Mouse (Mus musculus): ENCODE data around the gene Mlxip. TPM values are rescaled to one million over a fixed set of nuclear protein-coding genes. Genes with fewer than 3 reads are reported as not detected.

Gene Mlxip
- polyA plus RNA-seq, 1 experiment from 2014 or later: 17.8 TPM

DNA sequence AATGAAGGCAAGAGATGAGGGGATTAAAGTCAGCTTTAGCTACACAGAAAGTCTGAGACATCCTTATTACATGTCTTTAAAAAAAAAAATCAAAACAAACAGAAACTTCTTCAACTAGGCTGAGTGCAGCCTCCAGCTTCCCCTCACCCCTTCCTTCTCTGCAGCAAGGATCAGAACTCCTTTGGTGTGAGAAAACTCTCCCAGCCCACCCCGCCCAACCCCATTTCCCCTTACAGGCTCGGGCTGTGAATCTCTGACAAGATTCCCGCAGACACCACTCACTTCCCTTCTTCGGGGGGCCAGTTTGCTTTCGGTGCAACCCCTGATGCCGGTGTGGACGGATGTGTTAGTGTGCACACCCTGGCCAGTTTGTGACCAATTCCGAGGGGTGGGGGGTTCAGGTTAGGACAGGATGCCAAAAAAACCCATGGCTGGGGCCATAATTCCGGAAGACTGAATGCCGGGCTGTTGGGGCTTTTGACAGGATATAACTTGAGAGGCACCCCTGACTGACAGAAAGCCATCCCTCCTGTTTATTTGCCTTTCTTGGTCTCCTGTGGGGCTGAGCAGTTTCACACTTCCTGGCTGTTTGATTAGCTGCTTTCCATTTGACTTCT lies 76.3 kb downstream of the Mlxip start:
- peak overlapping the region; percentile 49 for H3K4me2 ChIP-seq (replicated peaks; ENCODE audit: low read depth)
- WGBS: 16% methylated on average over 10 of the region's 10 CpGs
- H3K4me1 ChIP-seq (replicated peaks; ENCODE audit: control insufficient read depth, insufficient read depth, low read length): no peaks in the 10 kb centered on the region
- ATAC-seq: no peak
- H3K9ac ChIP-seq (ENCODE audit: low read depth, low read length): no peak overlapping the region
- no peak overlapping the region for H3K27ac ChIP-seq (ENCODE audit: low read depth, low read length)
- no peak for TF ChIP-seq CTCF (IDR thresholded peaks at IDR 0.05; ENCODE audit: low read depth)
- H3K27me3 ChIP-seq (replicated peaks; ENCODE audit: control insufficient read depth, insufficient read depth, low read length): no peaks in the 10 kb centered on the region
- H3K9me3 ChIP-seq (ENCODE audit: control insufficient read depth): no peaks in the 10 kb centered on the region
- H3K36me3 ChIP-seq (ENCODE audit: control insufficient read depth, insufficient read depth): no peaks in the 10 kb centered on the region
- no peak overlapping the region for H3K4me3 ChIP-seq (ENCODE audit: low read depth, low read length)

DNA sequence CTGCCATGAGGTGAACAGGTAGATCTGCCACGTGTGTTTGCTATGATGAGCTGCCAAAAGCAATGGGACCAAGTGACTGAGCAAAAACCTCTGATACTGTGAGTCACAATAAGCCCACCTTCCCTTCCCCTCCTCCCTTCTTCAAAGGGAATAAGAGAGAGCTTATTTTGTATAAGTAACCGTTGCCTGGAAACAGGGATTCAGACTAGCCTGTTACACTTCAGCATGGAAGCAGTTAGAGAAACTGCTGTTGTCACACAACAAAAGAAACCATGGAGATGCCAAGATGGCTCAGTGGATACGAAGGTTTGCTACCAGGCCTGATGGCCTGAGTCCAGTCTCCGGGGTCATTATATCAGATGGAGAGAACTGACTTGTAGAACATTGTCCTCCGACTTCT lies 79.2 kb downstream of the Mlxip start:
- H3K9me3 ChIP-seq (ENCODE audit: control insufficient read depth): no peaks in the 10 kb centered on the region
- no peak overlapping the region for H3K9ac ChIP-seq (ENCODE audit: low read depth, low read length)
- no peak for TF ChIP-seq CTCF (IDR thresholded peaks at IDR 0.05; ENCODE audit: low read depth)
- 80% methylated on average over 5 of the region's 5 CpGs for WGBS
- H3K36me3 ChIP-seq (ENCODE audit: control insufficient read depth, insufficient read depth): no peaks in the 10 kb centered on the region
- no peak for ATAC-seq
- H3K4me1 ChIP-seq (replicated peaks; ENCODE audit: control insufficient read depth, insufficient read depth, low read length): no peaks in the 10 kb centered on the region
- no peaks in the 10 kb centered on the region for H3K27me3 ChIP-seq (replicated peaks; ENCODE audit: control insufficient read depth, insufficient read depth, low read length)
- no peak overlapping the region for H3K4me3 ChIP-seq (ENCODE audit: low read depth, low read length)
- H3K27ac ChIP-seq (ENCODE audit: low read depth, low read length): no peak overlapping the region
- H3K4me2 ChIP-seq (replicated peaks; ENCODE audit: low read depth): no peak overlapping the region

DNA sequence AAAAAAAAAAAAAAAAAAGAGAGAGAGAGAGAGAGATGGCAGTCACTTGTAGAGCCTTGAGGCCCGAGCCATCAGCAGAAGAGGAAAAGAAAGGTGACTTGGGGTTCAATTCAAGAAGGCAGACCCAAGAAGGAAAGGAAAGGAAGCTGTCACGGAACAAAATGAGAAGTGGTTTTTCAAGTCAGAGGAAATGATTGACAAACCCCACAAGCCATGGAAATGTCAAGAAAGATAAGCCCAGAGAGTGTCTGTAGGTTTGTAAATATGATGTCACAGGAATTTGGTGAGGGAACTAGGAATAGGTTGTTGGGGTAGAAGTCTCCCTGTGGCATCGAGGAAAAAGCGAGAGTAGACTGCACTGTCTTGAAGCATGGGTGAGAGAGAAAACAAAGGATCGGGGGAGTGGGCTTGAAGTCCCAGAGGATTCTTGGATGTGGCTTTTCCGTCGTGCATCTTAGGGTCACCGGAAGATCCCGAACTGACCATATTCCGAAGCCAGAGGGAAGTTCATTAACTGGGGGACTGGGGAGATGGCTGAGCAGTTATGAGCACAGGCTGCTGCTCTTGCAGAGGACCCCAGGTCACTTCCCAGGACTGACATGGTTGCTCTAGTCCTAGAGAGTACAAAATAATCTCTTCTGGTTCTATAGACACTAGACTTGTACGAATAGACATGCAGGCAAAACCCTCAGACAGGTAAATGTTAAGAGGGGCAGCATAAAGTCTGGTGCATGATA lies 93.2 kb downstream of the Mlxip start:
- no peak overlapping the region for H3K27ac ChIP-seq (ENCODE audit: low read depth, low read length)
- no peak overlapping the region for H3K9ac ChIP-seq (ENCODE audit: low read depth, low read length)
- H3K36me3 ChIP-seq (ENCODE audit: control insufficient read depth, insufficient read depth): no peaks in the 10 kb centered on the region
- no peak for TF ChIP-seq CTCF (IDR thresholded peaks at IDR 0.05; ENCODE audit: low read depth)
- no peaks in the 10 kb centered on the region for H3K9me3 ChIP-seq (ENCODE audit: control insufficient read depth)
- no peak overlapping the region for H3K4me2 ChIP-seq (replicated peaks; ENCODE audit: low read depth)
- WGBS: 75% methylated on average over 11 of the region's 11 CpGs
- no peaks in the 10 kb centered on the region for H3K27me3 ChIP-seq (replicated peaks; ENCODE audit: control insufficient read depth, insufficient read depth, low read length)
- no peaks in the 10 kb centered on the region for H3K4me1 ChIP-seq (replicated peaks; ENCODE audit: control insufficient read depth, insufficient read depth, low read length)
- no peak overlapping the region for H3K4me3 ChIP-seq (ENCODE audit: low read depth, low read length)
- no peak for ATAC-seq

DNA sequence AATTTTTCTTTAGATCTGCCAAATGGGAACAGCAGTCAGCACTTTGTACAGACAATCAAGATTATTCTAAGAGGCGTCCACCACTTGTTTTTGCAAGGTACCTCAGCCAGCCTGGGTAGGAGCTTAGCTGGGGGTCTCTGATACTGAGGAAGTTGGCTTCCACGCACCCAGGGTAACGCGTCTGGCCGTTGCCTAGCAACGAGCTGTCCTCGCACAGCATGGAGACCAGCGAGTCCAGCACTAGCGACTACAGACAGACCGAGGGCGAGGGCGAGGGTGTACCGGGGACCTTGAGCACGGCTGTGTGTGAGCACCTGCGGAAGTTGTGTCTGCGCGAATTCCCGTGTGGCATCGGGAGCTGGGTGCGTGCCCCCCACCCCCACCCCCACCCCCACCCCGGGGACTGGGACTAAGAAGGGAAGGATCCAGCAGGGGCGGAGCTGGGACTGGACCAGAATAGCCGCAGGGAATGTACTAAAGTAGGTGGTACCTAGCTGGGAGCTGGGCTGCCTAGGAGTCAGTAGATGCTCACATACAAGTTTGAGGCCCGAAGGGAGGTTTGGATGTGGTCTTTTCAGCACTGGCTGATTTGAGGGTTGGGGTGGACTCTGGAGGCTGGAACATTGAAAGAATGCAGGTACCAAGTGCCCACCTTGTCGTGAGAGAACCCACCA lies 94.7 kb downstream of the Mlxip start, which contains the start of the genes Lrrc43 and Il31:
Gene Lrrc43 (plus strand): TSS at position 194 of the 674 bp plus-strand sequence.
Gene Il31 (minus strand): TSS at position 378 of the 674 bp plus-strand sequence.
- H3K4me3 ChIP-seq (ENCODE audit: low read depth, low read length): no peak within 1 kb of the TSS
- ATAC-seq: no peak
- H3K36me3 ChIP-seq (ENCODE audit: control insufficient read depth, insufficient read depth): no peaks in the 10 kb centered on the region
- H3K27me3 ChIP-seq (replicated peaks; ENCODE audit: control insufficient read depth, insufficient read depth, low read length): no peaks in the 10 kb centered on the region
- no peak within 1 kb of the TSS for H3K27ac ChIP-seq (ENCODE audit: low read depth, low read length)
- no peaks in the 10 kb centered on the region for H3K4me1 ChIP-seq (replicated peaks; ENCODE audit: control insufficient read depth, insufficient read depth, low read length)
- 0 out of 2 replicates have a peak within 1 kb of the TSS, but pooled peaks have one; percentile 18 for H3K4me2 ChIP-seq (replicated peaks; ENCODE audit: low read depth)
- no peak within 1 kb of the TSS for H3K9ac ChIP-seq (ENCODE audit: low read depth, low read length)
- WGBS: 9% methylated on average over 25 of the region's 25 CpGs
- TF ChIP-seq CTCF (IDR thresholded peaks at IDR 0.05; ENCODE audit: low read depth): no peak
- H3K9me3 ChIP-seq (ENCODE audit: control insufficient read depth): no peaks in the 10 kb centered on the region

DNA sequence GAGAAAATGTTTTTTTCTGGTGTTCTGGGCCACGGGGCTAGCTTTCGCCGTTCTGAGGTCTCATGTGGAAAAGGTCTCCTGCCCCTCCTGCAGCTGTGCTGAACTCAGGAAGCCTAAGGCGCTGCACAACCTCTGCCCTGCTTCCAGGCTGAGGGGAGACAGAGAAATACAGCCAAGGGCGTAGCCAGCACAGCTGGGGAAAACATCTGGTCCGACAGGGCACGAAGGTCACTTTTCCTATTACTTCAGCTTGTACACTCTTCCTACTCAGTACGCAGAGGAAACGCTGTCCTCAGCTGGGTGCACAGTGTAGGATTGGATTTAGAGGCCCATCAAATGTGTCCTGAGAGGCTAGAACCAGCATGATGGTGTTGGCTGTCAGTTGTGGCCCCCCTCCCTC lies 95.3 kb downstream of the Mlxip start:
- Histone ChIP-seq H3K4me2 (replicated peaks; ENCODE audit: low read depth) (no peak overlapping the region), H3K27me3 (replicated peaks; ENCODE audit: control insufficient read depth, insufficient read depth, low read length) (no peaks in the 10 kb centered on the region), H3K4me1 (replicated peaks; ENCODE audit: control insufficient read depth, insufficient read depth, low read length) (no peaks in the 10 kb centered on the region), H3K4me3 (ENCODE audit: low read depth, low read length) (no peak overlapping the region), H3K9ac (ENCODE audit: low read depth, low read length) (no peak overlapping the region), H3K27ac (ENCODE audit: low read depth, low read length) (no peak overlapping the region), H3K36me3 (ENCODE audit: control insufficient read depth, insufficient read depth) (no peaks in the 10 kb centered on the region), H3K9me3 (ENCODE audit: control insufficient read depth) (no peaks in the 10 kb centered on the region)
- 44% methylated on average over 9 of the region's 9 CpGs for WGBS
- no peak for ATAC-seq
- TF ChIP-seq CTCF (IDR thresholded peaks at IDR 0.05; ENCODE audit: low read depth): no peak

DNA sequence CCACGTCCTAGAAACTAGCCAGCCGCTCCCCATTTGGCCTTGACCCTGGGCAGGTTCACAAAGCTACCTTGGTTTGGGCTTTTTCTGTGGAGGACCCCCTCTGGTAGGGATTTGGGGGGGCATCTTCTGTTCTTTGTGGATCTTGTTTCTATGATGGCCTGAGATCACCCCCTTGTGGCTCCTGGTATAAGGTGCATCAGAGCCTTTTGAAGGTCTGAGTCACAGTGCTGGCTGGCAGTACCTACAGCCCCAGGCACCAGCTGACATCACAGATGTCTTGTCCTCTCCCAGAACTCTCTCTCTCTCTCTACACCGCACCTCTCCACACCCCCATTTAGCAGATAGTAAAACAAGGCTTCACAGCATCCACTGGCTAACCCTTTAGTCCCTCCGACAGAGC lies 105.1 kb downstream of the Mlxip start:
- 42% methylated on average over 4 of the region's 4 CpGs for WGBS
- Histone ChIP-seq H3K36me3 (ENCODE audit: control insufficient read depth, insufficient read depth) (no peaks in the 10 kb centered on the region), H3K9ac (ENCODE audit: low read depth, low read length) (no peak overlapping the region), H3K4me1 (replicated peaks; ENCODE audit: control insufficient read depth, insufficient read depth, low read length) (0 out of 2 replicates have a peak, but pooled peaks cover 4% of the 10 kb centered on the region), H3K4me2 (replicated peaks; ENCODE audit: low read depth) (no peak overlapping the region), H3K27me3 (replicated peaks; ENCODE audit: control insufficient read depth, insufficient read depth, low read length) (no peaks in the 10 kb centered on the region), H3K4me3 (ENCODE audit: low read depth, low read length) (no peak overlapping the region), H3K27ac (ENCODE audit: low read depth, low read length) (no peak overlapping the region), H3K9me3 (ENCODE audit: control insufficient read depth) (no peaks in the 10 kb centered on the region)
- no peak for ATAC-seq
- TF ChIP-seq CTCF (IDR thresholded peaks at IDR 0.05; ENCODE audit: low read depth): peak; percentile 72

Measured in intestine, postnatal 0 days (tissue).